Mouse (Mus musculus) lung, embryonic 14.5 days (tissue): Measurements from ENCODE around the gene Gm20388. TPM values are rescaled to one million over a fixed set of nuclear protein-coding genes. Genes with fewer than 3 reads are reported as not detected.
A peak's percentile ranks its signal among the peaks of the same experiment; 100 is the strongest.

Experiments
- ATAC-seq: fragments of 200-750 bp; cut with Nextera tagmentation; 2 replicates; pipeline ENCODE4 v1.8.0; 2017; ENCODE audit warnings: mild to moderate bottlenecking, moderate TSS enrichment, moderate library complexity; ENCODE audit not compliant: insufficient read depth
- DNase-seq: peaks from one replicate; pipeline ENCODE4 v3.0.0-alpha.2; 2015
- H3K27ac ChIP-seq: fragments of 300-500 bp; sonication (generic); 2 replicates; pipeline ENCODE4 v1.5.1; 2014; ENCODE audit warnings: low read depth, mild to moderate bottlenecking, moderate library complexity
- H3K27me3 ChIP-seq: fragments of 300-500 bp; sonication (generic); 2 replicates; pipeline ENCODE4 v1.6.1; 2014; ENCODE audit warnings: low read length, control low read depth; ENCODE audit not compliant: insufficient read depth
- H3K36me3 ChIP-seq: fragments of 300-500 bp; sonication (generic); 2 replicates; pipeline ENCODE4 v1.6.1; 2014; ENCODE audit warnings: control low read depth; ENCODE audit not compliant: insufficient read depth
- H3K4me1 ChIP-seq: fragments of 300-500 bp; sonication (generic); 2 replicates; pipeline ENCODE4 v1.6.1; 2014; ENCODE audit warnings: antibody characterized with exemption, control low read depth; ENCODE audit not compliant: insufficient read depth
- H3K4me2 ChIP-seq: fragments of 300-500 bp; sonication (generic); 2 replicates; pipeline ENCODE4 v1.6.1; 2014; ENCODE audit warnings: mild to moderate bottlenecking
- H3K4me3 ChIP-seq: fragments of 300-500 bp; sonication (generic); 2 replicates; pipeline ENCODE4 v1.5.1; 2014; ENCODE audit warnings: low read depth, low read length
- H3K9ac ChIP-seq: fragments of 300-500 bp; sonication (generic); 2 replicates; pipeline ENCODE4 v1.6.1; 2014
- H3K9me3 ChIP-seq: fragments of 300-500 bp; sonication (generic); 2 replicates; pipeline ENCODE4 v1.6.1; 2016; ENCODE audit warnings: low read depth, low read length, control low read depth
- CTCF ChIP-seq: IDR thresholded peaks from 2 replicates; pipeline ENCODE4 v1.5.1; 2016; ENCODE audit warnings: antibody characterized with exemption, low read depth
- WGBS: fragments of 180-500 bp; shearing (Covaris S2); extraction: QIAGEN DNeasy Blood & Tissue Kit; methylation state at CpG from one replicate; pipeline ENCODE4 v1.1.7; 2014; 5-methylcytosine and 5-hydroxymethylcytosine counted together
- polyA plus RNA-seq: library from polyadenylated mRNA; unstranded; fragments of >200 nt; fragmentation: Nextera tagmentation; extraction: Ambion mirVana; gene quantifications from 2 replicates; pipeline ENCODE4 v1.2.1, GENCODE M21; 2014

The Gm20388 gene
- polyA plus RNA-seq, 1 experiment from 2014 or later, result not detected

DNA sequence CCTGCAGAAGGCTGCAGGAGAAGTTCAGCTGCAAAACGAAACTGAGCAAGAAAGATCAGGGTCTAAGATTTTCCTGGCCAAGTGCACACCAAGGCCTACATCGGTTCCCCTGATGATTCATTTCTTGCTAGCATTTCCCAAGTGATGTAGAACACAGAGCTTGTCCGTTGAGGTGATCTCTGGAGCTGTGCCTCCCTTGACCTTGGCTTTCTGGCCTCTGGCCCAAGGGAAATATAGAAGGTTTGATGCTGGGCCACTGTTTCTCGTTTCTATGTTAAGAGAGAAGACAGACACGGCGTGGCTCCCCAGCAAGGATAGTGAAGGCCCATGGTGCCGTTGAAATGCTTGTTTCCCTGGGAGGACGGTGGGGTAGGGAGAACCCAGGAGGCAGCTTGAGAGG is 3857.2 kb downstream of the Gm20388 start:
- H3K36me3 ChIP-seq, result no peaks in the 10 kb centered on the region
- H3K27ac ChIP-seq, result no peak overlapping the region
- no peak overlapping the region for H3K4me3 ChIP-seq
- no peaks in the 10 kb centered on the region for H3K9me3 ChIP-seq
- DNase-seq, result no peak
- no peak overlapping the region for H3K4me2 ChIP-seq
- H3K9ac ChIP-seq, result no peak overlapping the region; the same call in 1 of the 2 replicates
- 0 out of 2 replicates have a peak, but pooled peaks cover 3% of the 10 kb centered on the region for H3K27me3 ChIP-seq
- no peak for ATAC-seq
- H3K4me1 ChIP-seq, result peaks cover 12% of the 10 kb centered on the region
- WGBS, result 78% methylated on average over 8 of the region's 8 CpGs
- no peak for TF ChIP-seq CTCF

DNA sequence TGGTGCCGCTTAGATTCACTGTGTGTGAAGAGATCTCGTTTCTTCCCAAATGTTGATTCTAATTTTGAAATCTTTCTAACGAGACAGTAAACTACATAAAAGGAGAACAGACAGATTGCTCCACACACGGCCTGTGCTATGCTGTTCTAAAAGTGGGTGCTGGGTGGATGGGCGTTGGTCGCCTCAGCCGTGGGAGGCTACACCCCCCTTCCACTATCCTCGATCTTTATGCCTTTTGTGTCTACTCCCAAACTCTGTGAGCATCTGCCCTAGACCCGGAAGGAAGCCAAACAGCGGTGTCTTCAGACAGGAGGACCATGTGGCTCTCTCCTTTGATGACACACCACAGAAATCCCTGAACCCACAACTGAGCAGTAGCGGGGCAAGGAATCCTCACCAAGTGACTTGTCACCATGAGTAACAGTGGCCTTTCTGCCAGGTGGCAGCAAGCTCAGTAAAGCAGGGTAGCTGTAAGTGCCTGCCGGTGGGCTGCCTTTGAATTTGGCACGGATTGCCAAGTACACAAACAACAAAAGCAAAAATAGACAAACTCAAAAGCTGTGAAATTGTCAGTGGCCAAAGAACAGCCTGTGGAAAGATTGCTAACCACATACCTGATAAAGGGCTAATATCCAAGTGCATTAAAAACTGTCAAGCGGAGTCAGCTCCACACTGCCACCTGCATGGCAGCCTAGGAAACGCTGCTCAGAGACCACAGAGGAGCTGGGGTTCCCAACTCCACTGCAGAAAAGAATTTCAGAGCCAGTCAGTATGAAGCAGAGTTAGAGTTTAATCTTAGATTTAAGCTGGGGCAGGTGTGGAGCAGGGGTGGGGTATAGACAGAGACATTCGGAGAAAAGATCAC is 3858.1 kb downstream of the Gm20388 start:
- Histone ChIP-seq H3K36me3 (no peaks in the 10 kb centered on the region), H3K27ac (no peak overlapping the region), H3K9me3 (no peaks in the 10 kb centered on the region), H3K4me3 (no peak overlapping the region), H3K4me1 (peaks cover 4% of the 10 kb centered on the region; the same call in 1 of the 2 replicates), H3K4me2 (no peak overlapping the region), H3K27me3 (0 out of 2 replicates have a peak, but pooled peaks cover 3% of the 10 kb centered on the region), H3K9ac (no peak overlapping the region)
- TF ChIP-seq CTCF, result peak; percentile 87
- DNase-seq, result peak; percentile 88
- 61% methylated on average over 16 of the region's 16 CpGs for WGBS
- peak; percentile 35; the same call in 1 of the 2 replicates for ATAC-seq

DNA sequence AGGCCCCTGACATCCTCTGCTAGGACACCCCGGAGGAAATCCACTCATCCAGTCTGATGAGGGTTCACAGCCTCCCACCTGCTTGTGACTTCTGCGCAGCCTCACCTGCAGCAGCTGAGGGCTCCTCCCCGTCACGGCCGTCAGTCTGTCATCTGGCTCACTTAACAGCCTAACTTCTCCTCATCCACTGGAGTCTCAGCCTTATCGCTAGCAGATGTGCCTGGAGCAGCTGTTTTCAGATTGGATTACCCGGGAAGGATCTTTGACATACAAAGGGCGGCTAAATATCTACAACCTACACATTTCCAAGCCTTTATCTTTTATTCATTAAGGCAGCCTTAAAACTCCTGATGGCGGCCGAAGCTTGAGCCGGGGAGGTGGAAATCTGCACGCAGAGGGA is 3862.8 kb downstream of the Gm20388 start:
- Histone ChIP-seq H3K4me1 (no peaks in the 10 kb centered on the region), H3K4me3 (no peak overlapping the region), H3K9ac (no peak overlapping the region), H3K9me3 (no peaks in the 10 kb centered on the region), H3K27me3 (no peaks in the 10 kb centered on the region), H3K27ac (no peak overlapping the region), H3K36me3 (no peaks in the 10 kb centered on the region), H3K4me2 (no peak overlapping the region)
- TF ChIP-seq CTCF, result no peak
- WGBS, result 51% methylated on average over 12 of the region's 12 CpGs
- no peak for ATAC-seq
- no peak for DNase-seq

DNA sequence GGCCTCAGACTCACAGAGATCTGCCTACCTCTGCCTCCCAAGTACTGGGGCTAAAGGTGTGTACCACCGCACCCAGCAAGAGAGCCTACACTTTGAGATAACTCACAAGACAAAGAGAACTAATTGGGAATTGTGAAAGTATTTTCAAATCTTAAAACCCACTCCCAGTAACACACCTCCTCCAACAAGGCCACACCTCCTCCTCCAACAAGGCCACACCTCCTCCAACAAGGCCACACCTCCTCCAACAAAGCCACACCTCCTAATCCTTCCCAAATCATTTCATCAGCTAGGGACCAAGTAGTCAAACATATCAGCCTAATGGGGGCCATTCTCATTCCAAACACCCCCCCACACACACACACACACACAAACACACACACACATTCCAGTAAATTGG is 3863.8 kb downstream of the Gm20388 start:
- 92% methylated on average over 1 of the region's 1 CpGs for WGBS
- ATAC-seq, result no peak
- Histone ChIP-seq H3K36me3 (no peaks in the 10 kb centered on the region), H3K27me3 (no peaks in the 10 kb centered on the region), H3K27ac (no peak overlapping the region), H3K4me3 (no peak overlapping the region), H3K9ac (no peak overlapping the region), H3K4me1 (no peaks in the 10 kb centered on the region), H3K4me2 (no peak overlapping the region), H3K9me3 (no peaks in the 10 kb centered on the region)
- no peak for TF ChIP-seq CTCF
- no peak for DNase-seq

DNA sequence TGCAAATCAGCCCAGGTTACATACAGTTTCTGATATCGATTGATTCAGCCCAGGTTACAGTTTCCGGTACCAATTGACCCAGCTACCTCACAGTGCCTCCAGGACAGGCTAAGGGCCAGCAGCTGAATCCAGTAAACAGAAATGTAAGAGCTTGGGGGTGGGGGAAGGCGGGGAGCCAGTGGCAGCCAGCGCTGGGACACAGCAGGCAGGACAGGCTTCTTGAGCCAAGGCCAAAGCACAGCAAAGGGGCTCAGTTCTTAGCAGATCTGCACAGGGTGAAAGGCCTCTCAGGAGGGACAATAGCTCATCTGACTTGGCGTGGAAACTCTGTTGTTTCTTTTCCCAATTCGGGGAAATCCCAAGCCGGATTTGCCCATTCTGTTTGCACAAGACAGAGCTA is 3866.7 kb downstream of the Gm20388 start:
- Histone ChIP-seq H3K27ac (peak overlapping the region; percentile 38; the same call in 1 of the 2 replicates), H3K4me3 (no peak overlapping the region), H3K4me2 (no peak overlapping the region), H3K27me3 (no peaks in the 10 kb centered on the region), H3K36me3 (no peaks in the 10 kb centered on the region), H3K9ac (0 out of 2 replicates have a peak overlapping the region, but pooled peaks have one; percentile 20), H3K4me1 (peaks cover 6% of the 10 kb centered on the region), H3K9me3 (no peaks in the 10 kb centered on the region)
- DNase-seq (peak; percentile 50), ATAC-seq (peak; percentile 15; the same call in 1 of the 2 replicates)
- TF ChIP-seq CTCF, result no peak
- WGBS, result 36% methylated on average over 7 of the region's 7 CpGs

DNA sequence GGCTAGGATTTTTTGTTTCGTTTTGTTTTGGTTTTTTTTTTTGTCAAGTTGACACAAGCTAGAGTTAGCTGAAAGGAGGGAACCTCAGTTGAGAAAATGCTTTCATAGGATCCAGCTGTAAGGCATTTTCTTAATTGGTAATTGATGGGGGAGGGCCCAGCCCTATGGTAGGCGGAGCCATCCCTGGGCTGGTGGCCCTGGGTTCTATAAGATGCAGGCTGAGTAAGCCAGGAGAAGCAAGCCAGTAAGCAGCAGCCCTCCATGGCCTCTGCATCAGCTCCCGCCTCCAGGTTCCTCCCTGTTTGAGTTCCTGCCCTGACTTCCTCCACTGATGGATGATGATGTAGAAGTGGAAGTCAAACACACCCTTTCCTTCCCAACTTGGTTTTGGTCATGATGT is 3869.8 kb downstream of the Gm20388 start:
- H3K9ac ChIP-seq, result no peak overlapping the region
- H3K4me3 ChIP-seq, result no peak overlapping the region
- peaks cover 6% of the 10 kb centered on the region for H3K4me1 ChIP-seq
- 34% methylated on average over 3 of the region's 3 CpGs for WGBS
- ATAC-seq (no peak), DNase-seq (peak; percentile 17)
- no peak overlapping the region for H3K27ac ChIP-seq
- H3K9me3 ChIP-seq, result no peaks in the 10 kb centered on the region
- no peaks in the 10 kb centered on the region for H3K27me3 ChIP-seq
- no peak overlapping the region for H3K4me2 ChIP-seq
- H3K36me3 ChIP-seq, result no peaks in the 10 kb centered on the region
- no peak for TF ChIP-seq CTCF

DNA sequence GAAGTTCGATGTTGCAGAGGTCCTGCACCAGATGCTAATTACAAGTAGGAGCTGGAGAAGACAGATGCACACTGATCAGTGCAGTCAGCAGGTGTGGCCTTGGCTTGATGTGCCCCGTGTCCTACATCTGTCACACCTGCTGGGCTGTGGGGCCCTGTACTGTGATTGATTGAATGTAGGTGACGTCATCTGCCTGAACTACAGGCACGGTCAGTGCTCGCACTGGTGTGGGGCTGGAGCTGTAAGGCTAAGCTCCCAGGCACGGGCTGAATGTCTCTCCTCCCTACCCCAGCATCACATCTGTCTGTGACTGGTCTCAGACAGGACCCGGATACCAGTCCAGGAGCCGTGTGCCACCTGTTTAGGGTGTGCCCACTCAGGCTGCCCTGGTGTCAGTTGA is 3870.6 kb downstream of the Gm20388 start:
- Histone ChIP-seq H3K9me3 (no peaks in the 10 kb centered on the region), H3K4me2 (no peak overlapping the region; the same call in 1 of the 2 replicates), H3K27ac (no peak overlapping the region), H3K4me1 (peaks cover 6% of the 10 kb centered on the region), H3K36me3 (no peaks in the 10 kb centered on the region), H3K4me3 (no peak overlapping the region), H3K9ac (no peak overlapping the region), H3K27me3 (no peaks in the 10 kb centered on the region)
- no peak for TF ChIP-seq CTCF
- ATAC-seq (no peak), DNase-seq (no peak)
- WGBS, result 26% methylated on average over 8 of the region's 8 CpGs
